Mouse (Mus musculus) heart, adult 2 months (tissue): ENCODE results near the gene Ostf1. TPM values are rescaled to one million over a fixed set of nuclear protein-coding genes. Genes with fewer than 3 reads are reported as not detected.

Experiments
- DNase-seq, 2 experiments: peaks; one replicate each; pipeline ENCODE4 v3.0.0; 2021
- H3K27ac ChIP-seq: fragments of 200-600 bp; 2 replicates; pipeline ENCODE4 v1.8.1; 2022
- H3K27me3 ChIP-seq: fragments of 200-500 bp; 2 replicates; pipeline ENCODE4 v1.6.1; 2012; ENCODE audit warnings: mild to moderate bottlenecking, low read length, inconsistent platforms, mixed read lengths; ENCODE audit not compliant: control insufficient read depth, insufficient read depth
- H3K36me3 ChIP-seq: fragments of 200-500 bp; 2 replicates; pipeline ENCODE4 v1.6.1; 2012; ENCODE audit warnings: low read length, inconsistent platforms; ENCODE audit not compliant: control insufficient read depth, insufficient read depth
- H3K4me1 ChIP-seq: fragments of 200-500 bp; 2 replicates; pipeline ENCODE4 v1.6.1; 2011; ENCODE audit warnings: low read length; ENCODE audit not compliant: control insufficient read depth, insufficient read depth
- H3K4me3 ChIP-seq: fragments of 200-600 bp; 2 replicates; pipeline ENCODE4 v1.8.1; 2022
- H3K79me2 ChIP-seq: fragments of 200-500 bp; replicated peaks from 2 replicates; pipeline ENCODE4 v1.6.1; 2012; ENCODE audit warnings: mild to moderate bottlenecking, inconsistent platforms, low read length, moderate library complexity, mixed read lengths; ENCODE audit not compliant: control insufficient read depth, insufficient read depth
- H3K9ac ChIP-seq: fragments of 200-500 bp; 2 replicates; pipeline ENCODE4 v1.6.1; 2012; ENCODE audit warnings: low read depth, mild to moderate bottlenecking, control low read depth, inconsistent platforms, low read length, mixed read lengths
- CTCF ChIP-seq: fragments of 200-600 bp; IDR thresholded peaks from 2 replicates; pipeline ENCODE4 v1.8.1; 2022; ENCODE audit warnings: antibody characterized with exemption, mild to moderate bottlenecking, moderate library complexity
- EP300 ChIP-seq: fragments of 200-500 bp; IDR thresholded peaks from 2 replicates; pipeline ENCODE4 v1.6.1; 2011; ENCODE audit warnings: low read depth, low read length, control low read depth; ENCODE audit not compliant: insufficient read depth
- POLR2A ChIP-seq: fragments of 200-500 bp; IDR thresholded peaks from 2 replicates; pipeline ENCODE4 v1.6.1; 2011; ENCODE audit warnings: mild to moderate bottlenecking, low read depth, low read length, control low read depth; ENCODE audit not compliant: insufficient read depth
- WGBS: fragments of 180-500 bp; shearing (Covaris S2); methylation state at CpG from one replicate; pipeline ENCODE4 v1.1.7; 2018; 5-methylcytosine and 5-hydroxymethylcytosine counted together
- intact Hi-C: fragments of 180-260 bp; cut with DNase I; formaldehyde crosslinking; loops from one replicate; pipeline ENCODE4 v1.15.1; 2025
- polyA plus RNA-seq: library from polyadenylated mRNA; depleted of rRNA; stranded (reverse); fragments of >200 nt; gene quantifications from 2 replicates; pipeline ENCODE4 v1.2.3, GENCODE M21; 2012
- total RNA-seq, 2 experiments: library from RNA; stranded (reverse); gene quantifications; 2 replicates each; pipeline ENCODE4 v1.2.3; 2021

Gene Ostf1
- total and polyA plus RNA-seq, 3 experiments: 29.5 to 37.6 (median 35.3) TPM

- Histone ChIP-seq H3K79me2 (peaks cover 17% of the 10 kb centered on the region), H3K4me1 (peaks cover 33% of the 10 kb centered on the region), H3K27ac (no peak overlapping the region; the same call in 1 of the 2 replicates), H3K9ac (no peak overlapping the region; the same call in 1 of the 2 replicates), H3K27me3 (no peaks in the 10 kb centered on the region), H3K4me3 (no peak overlapping the region), H3K36me3 (peaks cover 18% of the 10 kb centered on the region)
- intact Hi-C loops: no loop called here
- WGBS: 45% methylated on average over 7 of the region's 7 CpGs
- no peak for DNase-seq
- no peak for TF ChIP-seq EP300
Observed at GRCm38 (mm10) chr19:18607907-18608306, 23.7 kb downstream of the Ostf1 start.

- 60% methylated on average over 6 of the region's 6 CpGs for WGBS
- Histone ChIP-seq H3K27me3 (no peaks in the 10 kb centered on the region), H3K36me3 (peaks cover 3% of the 10 kb centered on the region), H3K4me3 (no peak overlapping the region), H3K4me1 (peaks cover 24% of the 10 kb centered on the region), H3K79me2 (peaks cover 7% of the 10 kb centered on the region), H3K9ac (no peak overlapping the region), H3K27ac (no peak overlapping the region)
- TF ChIP-seq POLR2A: no peak
- TF ChIP-seq EP300: no peak
- TF ChIP-seq CTCF: no peak
- no peak for DNase-seq
- intact Hi-C loops: no loop called here
Observed at GRCm38 (mm10) chr19:18603011-18603410, 28.6 kb downstream of the Ostf1 start.

DNA sequence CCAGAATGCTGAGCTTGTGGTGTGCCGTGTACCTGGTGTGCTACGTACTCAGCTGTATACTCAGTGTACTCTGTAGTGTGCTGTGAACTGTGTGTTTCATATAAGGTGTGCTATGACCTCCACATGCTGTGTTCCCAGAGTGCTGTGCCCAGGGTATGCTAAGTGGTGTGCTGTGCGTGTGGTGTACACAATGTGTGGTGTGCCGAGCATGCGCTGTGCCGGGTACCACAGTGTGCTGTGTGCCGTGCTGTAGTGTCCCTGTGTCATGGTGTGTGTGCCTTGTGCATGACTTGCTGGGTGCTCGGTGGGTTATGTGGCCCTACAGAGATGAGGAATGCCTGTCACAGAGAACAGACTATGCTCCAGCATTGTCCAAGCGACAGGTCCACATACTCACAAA, 31.0 kb downstream of the Ostf1 start:
- H3K9ac ChIP-seq: no peak overlapping the region
- peaks cover 11% of the 10 kb centered on the region for H3K4me1 ChIP-seq
- intact Hi-C loops: no loop called here
- no peak for DNase-seq
- no peaks in the 10 kb centered on the region; the same call in none of the 2 replicates for H3K79me2 ChIP-seq
- 97% methylated on average over 9 of the region's 9 CpGs for WGBS
- TF ChIP-seq EP300 (no peak), POLR2A (no peak), CTCF (no peak)
- no peak overlapping the region for H3K27ac ChIP-seq
- H3K36me3 ChIP-seq: no peaks in the 10 kb centered on the region; the same call in 1 of the 2 replicates
- no peaks in the 10 kb centered on the region for H3K27me3 ChIP-seq
- no peak overlapping the region for H3K4me3 ChIP-seq

DNA sequence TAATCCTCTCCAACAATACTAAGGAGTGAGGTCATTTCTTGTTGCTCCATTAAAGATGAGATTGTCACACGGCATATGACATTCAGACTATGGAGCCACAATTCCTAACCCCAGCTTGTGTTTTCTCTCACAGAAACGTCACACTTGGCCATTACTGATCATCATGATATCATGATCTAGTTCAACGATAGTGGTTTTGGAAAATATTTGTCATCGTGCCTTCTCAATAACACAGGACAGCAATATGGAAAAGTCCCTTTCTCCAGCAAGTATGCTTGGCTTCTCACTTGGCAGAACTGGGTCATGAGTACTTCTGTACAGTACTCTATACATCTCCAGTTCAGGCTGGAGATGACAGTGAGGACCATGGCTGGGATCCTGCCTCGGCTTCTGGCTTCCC, 32.0 kb downstream of the Ostf1 start:
- no peak overlapping the region for H3K27ac ChIP-seq
- H3K4me1 ChIP-seq: peaks cover 9% of the 10 kb centered on the region
- intact Hi-C loops: no loop called here
- TF ChIP-seq CTCF: no peak
- no peaks in the 10 kb centered on the region for H3K27me3 ChIP-seq
- no peaks in the 10 kb centered on the region; the same call in none of the 2 replicates for H3K79me2 ChIP-seq
- H3K9ac ChIP-seq: no peak overlapping the region
- 73% methylated on average over 5 of the region's 5 CpGs for WGBS
- no peak overlapping the region for H3K4me3 ChIP-seq
- H3K36me3 ChIP-seq: peaks cover 7% of the 10 kb centered on the region; the same call in 1 of the 2 replicates
- DNase-seq: no peak

DNA sequence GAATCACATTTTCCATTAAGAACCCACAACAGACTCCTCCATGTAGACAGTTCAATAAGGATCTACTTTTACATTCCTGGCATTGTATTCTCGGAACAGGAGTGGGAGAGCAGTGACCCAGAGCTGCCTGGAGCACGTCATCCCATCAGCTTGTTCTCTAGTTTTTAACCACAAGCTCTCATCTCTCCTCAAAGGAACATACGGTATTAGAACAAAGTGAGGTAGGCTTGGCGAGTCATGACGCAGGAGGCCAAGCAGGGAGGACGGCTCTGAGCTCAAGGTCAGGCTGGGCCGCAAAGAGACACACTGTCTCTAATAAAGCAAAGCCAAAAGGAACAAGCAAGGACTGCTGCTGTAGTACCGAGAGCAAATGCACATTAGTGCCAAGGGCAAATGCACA, 32.6 kb downstream of the Ostf1 start:
- Histone ChIP-seq H3K4me1 (peaks cover 9% of the 10 kb centered on the region), H3K27ac (no peak overlapping the region), H3K36me3 (peaks cover 7% of the 10 kb centered on the region; the same call in 1 of the 2 replicates), H3K9ac (no peak overlapping the region), H3K4me3 (no peak overlapping the region), H3K79me2 (no peaks in the 10 kb centered on the region; the same call in none of the 2 replicates), H3K27me3 (no peaks in the 10 kb centered on the region)
- intact Hi-C loops: no loop called here
- DNase-seq: no peak
- WGBS: 50% methylated on average over 8 of the region's 8 CpGs
- TF ChIP-seq EP300: no peak
- no peak for TF ChIP-seq CTCF
- TF ChIP-seq POLR2A: no peak

DNA sequence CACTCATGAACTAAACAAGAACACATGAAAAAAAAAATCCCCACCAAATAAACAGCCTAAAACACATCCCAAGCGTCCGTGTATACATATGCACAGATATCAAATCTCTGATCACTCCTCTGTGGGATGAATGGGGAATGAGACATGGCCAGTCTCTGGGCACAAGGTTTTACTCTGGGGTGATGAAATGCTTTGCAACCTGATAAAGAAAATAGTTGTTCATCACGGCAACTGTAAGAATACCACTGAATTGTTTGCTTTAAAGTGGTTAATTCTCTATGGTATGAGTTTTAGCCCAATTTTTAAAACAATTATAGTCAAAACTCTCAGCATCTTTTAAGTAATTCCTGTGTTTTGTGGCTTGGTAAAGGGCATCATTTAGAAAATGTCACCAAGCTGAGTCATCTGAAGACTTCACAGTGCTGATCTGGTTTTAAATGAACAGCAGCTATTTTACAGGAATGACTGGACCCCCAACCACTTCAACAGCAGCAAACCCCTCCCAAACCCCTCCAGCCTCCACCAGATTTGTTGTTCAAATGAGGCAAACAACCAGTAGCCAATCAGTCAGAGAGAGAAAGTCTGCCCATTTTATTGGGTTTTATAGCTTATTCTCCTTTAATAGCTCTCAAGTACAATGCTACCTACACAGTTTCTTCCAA, 33.2 kb downstream of the Ostf1 start:
- Histone ChIP-seq H3K4me3 (no peak overlapping the region), H3K9ac (no peak overlapping the region), H3K79me2 (no peaks in the 10 kb centered on the region; the same call in none of the 2 replicates), H3K27ac (no peak overlapping the region), H3K27me3 (no peaks in the 10 kb centered on the region), H3K4me1 (peaks cover 9% of the 10 kb centered on the region), H3K36me3 (peaks cover 7% of the 10 kb centered on the region; the same call in 1 of the 2 replicates)
- no peak for DNase-seq
- 76% methylated on average over 3 of the region's 3 CpGs for WGBS
- TF ChIP-seq EP300 (no peak), CTCF (no peak), POLR2A (no peak)
- intact Hi-C loops: no loop called here
